Mouse (Mus musculus): ENCODE data around the gene Maml2. TPM values are rescaled to one million over a fixed set of nuclear protein-coding genes. Genes with fewer than 3 reads are reported as not detected.
A peak's percentile ranks its signal among the peaks of the same experiment; 100 is the strongest.

The Maml2 gene
- polyA plus RNA-seq, 1 experiment from 2014 or later: 15.1 TPM

DNA sequence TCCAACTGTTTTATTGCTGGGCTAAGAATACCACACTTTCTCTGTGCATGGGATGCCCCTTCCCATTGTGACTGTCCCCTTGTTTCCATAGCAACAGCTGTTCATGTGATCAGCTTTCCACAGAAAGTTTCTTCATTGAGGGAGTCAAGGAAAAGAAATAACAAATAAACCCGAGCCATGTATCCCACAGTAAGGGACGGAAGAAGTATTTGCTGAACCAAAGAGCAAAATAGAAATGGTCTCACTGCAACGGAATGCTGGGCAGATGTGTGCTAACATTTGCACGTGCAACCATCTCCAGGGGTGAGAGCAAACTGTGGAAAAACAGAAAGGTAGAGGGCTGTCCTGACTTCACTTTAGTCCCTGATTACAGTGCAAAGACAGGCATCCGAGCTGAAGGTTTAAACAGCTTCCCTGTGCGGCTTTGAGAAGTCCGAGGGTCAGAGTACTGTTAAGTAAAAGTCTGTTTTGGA is 156.9 kb downstream of the Maml2 start:
- no peaks in the 10 kb centered on the region for H3K36me3 ChIP-seq (ENCODE audit: insufficient read depth, low read length)
- peak; percentile 77 for ATAC-seq
- H3K4me1 ChIP-seq (ENCODE audit: insufficient read depth, low read depth, low read length): peaks cover 15% of the 10 kb centered on the region; the same call in 1 of the 2 replicates
- H3K9me3 ChIP-seq (ENCODE audit: low read length): no peaks in the 10 kb centered on the region
- no peak overlapping the region for H3K9ac ChIP-seq (replicated peaks; ENCODE audit: low read depth)
- peak overlapping the region; percentile 4; the same call in 1 of the 2 replicates for H3K27ac ChIP-seq (ENCODE audit: low read length)
- H3K27me3 ChIP-seq (replicated peaks; ENCODE audit: insufficient read depth, low read length): no peaks in the 10 kb centered on the region
- DNase-seq (ENCODE audit: low spot score): peak; percentile 76
- TF ChIP-seq EP300 (IDR thresholded peaks at IDR 0.05): no peak
- TF ChIP-seq CTCF (IDR thresholded peaks at IDR 0.05): no peak
- H3K4me3 ChIP-seq (ENCODE audit: low read depth, low read length): no peak overlapping the region
- H3K4me2 ChIP-seq (replicated peaks; ENCODE audit: low read depth, low read length): 0 out of 2 replicates have a peak overlapping the region, but pooled peaks have one; percentile 3
- 14% methylated on average over 7 of the region's 7 CpGs for WGBS

GRCm38 (mm10) chr9:13455231-13455630 is 157.5 kb downstream of the Maml2 start:
- no peaks in the 10 kb centered on the region for H3K9me3 ChIP-seq (ENCODE audit: low read length)
- H3K27me3 ChIP-seq (replicated peaks; ENCODE audit: insufficient read depth, low read length): no peaks in the 10 kb centered on the region
- DNase-seq (ENCODE audit: low spot score): no peak
- no peak overlapping the region for H3K4me2 ChIP-seq (replicated peaks; ENCODE audit: low read depth, low read length)
- peaks cover 15% of the 10 kb centered on the region; the same call in 1 of the 2 replicates for H3K4me1 ChIP-seq (ENCODE audit: insufficient read depth, low read depth, low read length)
- TF ChIP-seq CTCF (IDR thresholded peaks at IDR 0.05): no peak
- TF ChIP-seq EP300 (IDR thresholded peaks at IDR 0.05): no peak
- 39% methylated on average over 1 of the region's 1 CpGs for WGBS
- no peak overlapping the region for H3K4me3 ChIP-seq (ENCODE audit: low read depth, low read length)
- ATAC-seq: no peak; the same call in 1 of the 2 replicates
- peak overlapping the region; percentile 4; the same call in 1 of the 2 replicates for H3K27ac ChIP-seq (ENCODE audit: low read length)
- no peak overlapping the region for H3K9ac ChIP-seq (replicated peaks; ENCODE audit: low read depth)
- H3K36me3 ChIP-seq (ENCODE audit: insufficient read depth, low read length): no peaks in the 10 kb centered on the region

DNA sequence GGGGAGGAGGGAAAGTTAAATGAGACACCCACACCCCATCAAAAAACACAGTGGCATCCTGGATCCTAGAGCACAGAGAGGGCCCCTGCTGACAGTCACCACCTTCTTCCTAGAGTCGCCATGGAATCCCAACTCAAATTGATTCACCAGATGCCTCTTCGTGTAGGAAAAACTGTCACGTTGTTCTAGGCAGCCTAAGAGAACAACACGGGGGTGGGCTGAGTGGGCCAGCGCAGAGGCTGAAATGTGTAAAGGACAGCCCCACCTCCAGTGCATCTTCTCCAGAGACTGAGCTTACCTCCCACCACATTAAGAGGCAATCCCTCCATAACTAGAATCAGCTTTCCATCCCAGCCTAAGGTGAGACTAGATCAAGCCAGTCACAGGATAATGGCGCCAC is 160.0 kb downstream of the Maml2 start:
- no peaks in the 10 kb centered on the region for H3K9me3 ChIP-seq (ENCODE audit: low read length)
- no peak overlapping the region for H3K27ac ChIP-seq (ENCODE audit: low read length)
- ATAC-seq (no peak), DNase-seq (ENCODE audit: low spot score) (no peak)
- no peak for TF ChIP-seq CTCF (IDR thresholded peaks at IDR 0.05)
- TF ChIP-seq EP300 (IDR thresholded peaks at IDR 0.05): no peak
- H3K4me3 ChIP-seq (ENCODE audit: low read depth, low read length): no peak overlapping the region
- H3K9ac ChIP-seq (replicated peaks; ENCODE audit: low read depth): no peak overlapping the region
- no peaks in the 10 kb centered on the region for H3K36me3 ChIP-seq (ENCODE audit: insufficient read depth, low read length)
- 87% methylated on average over 6 of the region's 6 CpGs for WGBS
- peaks cover 15% of the 10 kb centered on the region; the same call in 1 of the 2 replicates for H3K4me1 ChIP-seq (ENCODE audit: insufficient read depth, low read depth, low read length)
- H3K4me2 ChIP-seq (replicated peaks; ENCODE audit: low read depth, low read length): no peak overlapping the region
- no peaks in the 10 kb centered on the region for H3K27me3 ChIP-seq (replicated peaks; ENCODE audit: insufficient read depth, low read length)

DNA sequence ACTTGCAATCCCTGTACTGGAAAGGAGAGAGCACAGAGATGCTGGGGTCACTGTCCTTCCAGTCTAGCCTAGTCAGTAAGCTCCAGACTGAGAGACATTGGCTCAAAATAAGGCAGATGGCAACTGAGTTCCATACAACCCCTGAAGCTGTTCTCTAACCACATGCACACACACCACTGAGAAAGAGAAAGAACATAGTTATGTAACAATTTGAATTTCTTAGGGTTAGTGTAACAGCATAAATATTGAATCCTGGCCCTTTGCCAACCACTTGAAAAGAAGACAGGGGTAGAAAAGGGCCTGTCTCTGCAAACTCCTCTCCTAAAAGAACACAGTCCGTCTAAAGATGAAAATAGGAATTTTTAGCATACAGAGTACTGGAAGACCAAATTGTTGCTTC is 161.6 kb downstream of the Maml2 start:
- Histone ChIP-seq H3K4me1 (ENCODE audit: insufficient read depth, low read depth, low read length) (peaks cover 15% of the 10 kb centered on the region; the same call in 1 of the 2 replicates), H3K27me3 (replicated peaks; ENCODE audit: insufficient read depth, low read length) (no peaks in the 10 kb centered on the region), H3K9me3 (ENCODE audit: low read length) (no peaks in the 10 kb centered on the region), H3K4me3 (ENCODE audit: low read depth, low read length) (no peak overlapping the region), H3K36me3 (ENCODE audit: insufficient read depth, low read length) (no peaks in the 10 kb centered on the region), H3K27ac (ENCODE audit: low read length) (no peak overlapping the region), H3K9ac (replicated peaks; ENCODE audit: low read depth) (no peak overlapping the region), H3K4me2 (replicated peaks; ENCODE audit: low read depth, low read length) (no peak overlapping the region)
- DNase-seq (ENCODE audit: low spot score) (peak; percentile 51), ATAC-seq (0 out of 2 replicates have a peak, but pooled peaks have one; percentile 28)
- TF ChIP-seq EP300 (IDR thresholded peaks at IDR 0.05) (no peak), CTCF (IDR thresholded peaks at IDR 0.05) (no peak)
- 19% methylated on average over 1 of the region's 1 CpGs for WGBS

- H3K27me3 ChIP-seq (replicated peaks; ENCODE audit: insufficient read depth, low read length): no peaks in the 10 kb centered on the region
- H3K36me3 ChIP-seq (ENCODE audit: insufficient read depth, low read length): no peaks in the 10 kb centered on the region
- no peak overlapping the region for H3K4me2 ChIP-seq (replicated peaks; ENCODE audit: low read depth, low read length)
- H3K9me3 ChIP-seq (ENCODE audit: low read length): no peaks in the 10 kb centered on the region
- peaks cover 12% of the 10 kb centered on the region; the same call in 1 of the 2 replicates for H3K4me1 ChIP-seq (ENCODE audit: insufficient read depth, low read depth, low read length)
- no peak overlapping the region for H3K4me3 ChIP-seq (ENCODE audit: low read depth, low read length)
- TF ChIP-seq CTCF (IDR thresholded peaks at IDR 0.05) (no peak), EP300 (IDR thresholded peaks at IDR 0.05) (no peak)
- H3K27ac ChIP-seq (ENCODE audit: low read length): no peak overlapping the region
- no peak overlapping the region for H3K9ac ChIP-seq (replicated peaks; ENCODE audit: low read depth)
- DNase-seq (ENCODE audit: low spot score): no peak
- no peak for ATAC-seq
- 80% methylated on average over 3 of the region's 3 CpGs for WGBS
Measured at GRCm38 (mm10) chr9:13460012-13460411, 162.3 kb downstream of the Maml2 start.

DNA sequence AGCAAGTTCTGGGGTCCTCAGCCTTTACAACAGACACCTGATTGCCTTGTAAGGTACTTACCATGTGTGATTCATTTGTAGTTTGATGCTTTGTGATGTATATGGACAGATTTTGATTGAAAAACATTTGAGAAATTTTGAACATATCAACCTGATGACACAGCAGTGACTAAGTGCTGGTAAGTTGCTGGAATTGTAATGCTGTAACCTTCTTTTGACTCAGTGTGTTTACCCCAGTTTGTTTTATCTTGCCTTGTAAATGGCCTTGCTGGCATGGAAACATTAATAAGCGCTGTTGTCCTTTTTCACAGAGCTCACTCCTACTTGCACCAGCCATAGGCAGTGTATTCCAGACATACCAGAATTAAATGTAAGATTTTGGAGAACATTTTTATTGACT is 163.2 kb downstream of the Maml2 start:
- no peak overlapping the region for H3K27ac ChIP-seq (ENCODE audit: low read length)
- no peak overlapping the region for H3K9ac ChIP-seq (replicated peaks; ENCODE audit: low read depth)
- TF ChIP-seq CTCF (IDR thresholded peaks at IDR 0.05): no peak
- no peak for TF ChIP-seq EP300 (IDR thresholded peaks at IDR 0.05)
- DNase-seq (ENCODE audit: low spot score): no peak
- no peak overlapping the region for H3K4me3 ChIP-seq (ENCODE audit: low read depth, low read length)
- H3K36me3 ChIP-seq (ENCODE audit: insufficient read depth, low read length): no peaks in the 10 kb centered on the region
- ATAC-seq: no peak
- H3K9me3 ChIP-seq (ENCODE audit: low read length): no peaks in the 10 kb centered on the region
- whole genome bisulfite sequencing: 92% methylated on average over 1 of the region's 1 CpGs
- H3K4me1 ChIP-seq (ENCODE audit: insufficient read depth, low read depth, low read length): peaks cover 10% of the 10 kb centered on the region; the same call in 1 of the 2 replicates
- H3K4me2 ChIP-seq (replicated peaks; ENCODE audit: low read depth, low read length): no peak overlapping the region
- no peaks in the 10 kb centered on the region for H3K27me3 ChIP-seq (replicated peaks; ENCODE audit: insufficient read depth, low read length)

Measured in lung, postnatal 0 days (tissue).